Mouse (Mus musculus) left cerebral cortex, postnatal 4 days (tissue): ENCODE measurements around the gene Lrrc74a. TPM values are rescaled to one million over a fixed set of nuclear protein-coding genes. Genes with fewer than 3 reads are reported as not detected.

ENCODE experiments used
- DNase-seq: peaks from one replicate; pipeline ENCODE4 v3.0.0-alpha.2; 2022
- intact Hi-C: fragments of 180-260 bp; cut with DNase I; formaldehyde crosslinking; loops from one replicate; pipeline ENCODE4 v1.15.1; 2025
- total RNA-seq, 2 experiments: library from RNA; stranded (reverse); gene quantifications; 2 replicates each; pipeline ENCODE4 v1.2.3; 2021

Lrrc74a gene
- total RNA-seq, 2 experiments from 2014 or later: not detected

DNA sequence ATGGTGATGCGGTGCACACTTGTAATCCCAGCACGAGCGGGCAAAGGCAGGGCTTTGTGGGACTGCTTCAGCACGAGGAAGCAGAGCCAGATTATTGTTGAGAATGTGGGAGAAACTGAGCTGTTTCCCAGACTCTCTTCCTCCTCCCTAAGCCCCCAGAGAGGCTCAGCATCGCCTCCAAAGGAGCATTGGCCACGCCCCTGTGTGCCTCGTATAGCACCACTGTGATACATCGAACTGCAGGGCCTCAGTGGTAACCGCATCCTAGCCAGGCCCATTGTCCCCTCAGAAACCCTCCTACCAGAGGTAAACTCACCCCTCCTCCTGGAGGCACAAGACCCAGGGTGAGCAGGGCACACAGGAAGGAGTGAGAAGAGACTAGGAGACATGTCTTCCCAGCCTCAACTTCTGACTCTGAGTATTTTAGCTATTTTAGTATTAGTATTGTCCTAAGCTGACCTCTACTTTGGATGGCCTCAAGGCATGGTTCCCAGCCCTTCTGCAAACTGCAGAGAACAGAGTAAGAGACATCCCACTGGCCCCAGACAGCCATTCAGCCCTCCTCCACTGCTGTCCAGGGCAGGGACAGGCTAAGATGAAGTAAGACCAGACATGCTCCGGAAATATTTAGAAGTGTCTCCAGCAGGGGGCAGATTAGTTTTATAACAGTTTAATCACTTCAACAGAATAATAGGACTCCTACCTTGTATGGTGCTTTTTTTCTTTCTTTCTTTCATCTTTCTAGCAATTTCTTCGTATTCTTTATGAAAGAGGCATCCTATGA, 45.2 kb downstream of the Lrrc74a start:
- intact Hi-C loops: no loop called here
- DNase-seq: no peak

DNA sequence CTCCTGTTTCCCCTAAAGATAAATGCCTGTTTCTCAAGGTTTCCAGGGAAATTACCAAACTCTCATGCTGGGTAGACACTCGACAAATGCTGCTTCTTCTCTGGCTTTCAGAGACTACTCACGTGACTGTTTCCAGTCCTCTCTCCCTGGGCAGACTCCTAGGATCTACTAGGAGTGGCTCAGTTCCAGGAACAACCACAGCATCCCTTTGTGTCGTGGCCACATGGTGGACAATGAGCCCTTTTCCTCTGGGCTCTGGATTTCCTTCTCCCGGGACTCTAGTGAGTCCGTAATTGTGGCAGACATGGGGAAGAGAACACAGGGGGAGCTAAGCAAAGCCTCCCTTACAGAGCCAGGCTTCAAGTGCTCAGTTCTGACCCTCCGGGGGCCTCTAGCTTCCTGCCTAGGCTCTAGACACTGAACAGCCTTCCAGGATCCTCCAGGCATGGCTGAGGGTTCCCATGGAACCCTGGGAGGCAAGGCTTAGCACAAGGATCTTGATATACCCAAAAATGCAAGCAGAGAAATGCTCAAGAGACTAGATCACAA, 47.6 kb downstream of the Lrrc74a start:
- no peak for DNase-seq
- intact Hi-C loops: no loop called here

DNA sequence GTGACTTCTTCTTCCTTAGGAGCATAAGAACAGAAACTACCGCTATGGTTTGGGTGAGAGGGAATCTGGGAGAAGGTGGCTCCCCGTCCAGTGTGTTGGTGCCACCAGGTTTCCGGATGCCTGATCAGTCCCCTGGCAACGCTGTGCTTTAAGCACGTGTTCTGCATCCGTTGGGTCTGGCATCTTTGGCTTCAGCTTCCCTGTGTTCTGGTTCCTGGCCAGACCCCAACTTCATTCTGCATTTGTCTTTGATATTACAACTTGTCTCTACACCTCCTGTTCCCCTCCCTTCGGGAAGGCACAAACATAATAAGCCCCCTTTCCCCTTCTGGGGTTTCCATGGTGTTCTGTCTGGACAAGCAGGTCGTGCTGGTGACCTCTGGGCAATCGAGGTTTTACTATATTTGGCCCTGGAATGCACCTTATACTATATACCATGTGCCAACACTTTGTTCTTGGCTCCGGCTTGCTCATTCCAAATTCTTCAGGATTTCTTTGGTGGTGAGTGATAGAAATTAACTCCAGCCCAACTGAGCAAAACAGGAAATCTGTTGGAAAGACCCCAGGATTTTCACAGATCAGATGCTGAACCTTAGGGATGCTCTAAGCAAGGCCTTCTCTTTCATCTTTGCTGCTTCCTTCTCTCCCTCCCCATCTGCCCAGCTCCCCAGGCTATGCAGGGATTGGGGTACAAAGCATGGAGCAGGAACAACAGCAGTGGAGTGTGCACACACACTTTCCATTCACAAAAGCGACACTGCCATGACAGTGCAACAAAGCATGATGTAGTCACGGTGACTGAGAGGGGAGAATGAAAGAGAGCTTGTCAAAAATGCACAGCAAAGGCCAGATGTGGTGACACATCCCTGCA, 52.2 kb downstream of the Lrrc74a start:
- intact Hi-C loops: no loop called here
- peak; percentile 68 for DNase-seq

DNA sequence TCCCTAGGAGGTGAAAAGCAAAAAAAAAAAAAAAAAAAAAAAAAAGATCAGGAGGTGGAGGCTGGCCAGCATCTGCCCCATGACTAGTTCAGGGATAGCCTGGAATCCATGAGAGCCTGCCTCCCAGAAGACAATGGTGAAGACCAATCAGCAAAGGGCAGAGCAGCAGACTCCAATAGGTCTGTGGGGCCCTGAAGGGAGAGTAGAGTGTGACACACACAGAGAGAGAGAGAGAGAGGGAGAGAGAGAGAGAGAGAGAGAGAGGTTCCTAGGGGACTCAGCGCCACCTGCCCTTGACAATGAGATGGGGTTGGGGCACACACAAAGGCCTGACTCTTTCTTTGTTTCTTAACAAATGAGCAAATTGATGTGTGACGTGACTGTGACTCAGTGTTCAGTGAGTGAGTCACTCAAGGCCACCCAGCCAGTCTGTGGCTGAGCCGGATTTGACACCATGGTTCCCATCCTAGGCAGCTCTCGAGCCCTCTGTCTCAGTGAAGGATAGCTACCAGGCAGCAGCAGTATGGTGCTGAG, 52.9 kb downstream of the Lrrc74a start:
- DNase-seq: no peak
- intact Hi-C loops: no loop called here

DNA sequence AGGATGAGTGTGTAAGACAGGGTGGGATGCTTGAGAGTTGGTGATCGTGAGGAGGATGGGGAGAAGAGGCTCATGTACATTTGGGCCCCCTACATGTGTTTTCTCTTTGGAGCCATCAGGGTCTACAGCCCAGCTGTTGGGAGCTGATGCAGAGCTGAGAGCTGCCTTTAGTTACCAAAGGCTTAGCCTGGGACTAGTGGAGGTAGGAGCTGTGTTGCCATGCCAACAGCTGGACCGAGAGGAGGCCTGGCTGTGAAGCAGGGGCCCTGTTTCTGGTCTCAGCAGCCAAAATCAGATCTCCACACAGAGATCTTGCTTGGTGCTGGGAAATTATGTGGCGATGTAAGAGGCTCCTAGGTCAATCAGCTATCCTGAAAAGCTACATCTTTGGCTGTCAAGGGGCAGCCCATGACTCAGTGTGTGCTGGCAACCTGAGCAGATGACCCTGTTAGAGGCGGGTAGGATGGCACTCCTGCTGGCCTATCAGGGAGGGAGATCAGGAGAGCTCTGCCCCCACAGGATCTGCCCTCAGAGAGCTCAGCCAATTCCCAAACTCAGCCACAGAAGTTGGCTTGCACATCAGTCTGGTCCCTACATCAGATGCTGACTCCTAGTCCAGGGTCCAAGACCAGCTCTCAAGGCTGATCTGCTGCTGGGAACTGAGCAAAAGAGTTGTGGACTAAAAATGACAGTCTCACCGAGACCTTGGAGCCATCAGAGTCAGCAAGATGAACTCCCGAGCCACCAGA, 56.1 kb downstream of the Lrrc74a start:
- intact Hi-C loops: no loop called here
- DNase-seq: no peak

DNA sequence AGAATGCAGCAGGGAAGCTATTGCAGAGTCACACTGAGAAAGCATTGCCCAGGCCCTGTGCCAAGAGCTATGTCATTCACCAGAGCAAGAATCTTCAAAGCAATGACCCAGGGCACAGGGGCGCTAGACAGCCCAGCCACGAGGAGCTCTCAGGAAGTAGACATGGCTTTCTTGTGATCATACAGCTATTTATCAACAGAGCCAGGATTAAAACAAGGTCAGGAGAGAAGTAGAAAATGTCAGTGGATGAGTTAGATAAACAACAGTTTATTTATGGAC, 56.6 kb downstream of the Lrrc74a start:
- DNase-seq: peak; percentile 75
- intact Hi-C loops: no loop called here

DNA sequence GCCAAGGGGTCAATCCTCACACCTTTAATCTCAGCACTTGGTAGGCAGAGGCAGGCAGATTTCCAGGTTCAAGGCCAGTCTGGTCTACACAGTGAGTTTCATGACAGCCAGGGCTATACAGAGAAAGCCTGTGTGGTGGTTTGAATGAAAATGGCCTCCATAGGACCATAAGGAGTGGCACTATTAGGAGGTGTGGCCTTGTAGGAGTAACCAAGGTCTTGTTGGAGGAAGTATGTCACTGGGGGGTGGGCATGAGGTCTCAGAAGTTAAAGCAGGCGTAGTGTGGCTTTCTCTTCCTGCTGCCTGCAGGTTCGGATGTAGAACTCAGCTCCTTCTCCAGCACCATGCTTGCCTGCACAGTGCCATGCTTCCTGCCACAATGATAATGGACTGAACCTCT, 57.8 kb downstream of the Lrrc74a start:
- intact Hi-C loops: no loop called here

DNA sequence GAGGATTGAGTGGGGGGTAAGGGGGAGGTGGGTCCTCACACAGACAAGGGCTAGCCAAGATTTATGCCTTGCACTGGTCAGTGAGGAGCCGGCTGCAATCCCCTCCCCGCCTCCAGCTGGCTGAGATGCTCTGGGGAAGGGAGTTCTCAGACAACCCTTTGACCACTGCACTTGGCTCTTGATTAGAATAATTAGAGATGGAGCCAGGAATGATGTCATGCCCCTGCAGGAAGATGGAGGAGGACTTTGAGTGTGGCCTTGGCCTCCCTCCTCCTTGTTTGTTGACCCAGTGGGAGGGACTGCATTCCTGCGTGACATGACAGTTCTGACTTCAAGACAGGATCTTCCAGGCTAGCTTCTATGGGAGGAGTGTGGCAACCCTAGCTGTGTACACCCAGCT, 59.7 kb downstream of the Lrrc74a start:
- intact Hi-C loops: no loop called here

More for the DNA sequence above, 57.8 kb downstream of the Lrrc74a start:
- DNase-seq: no peak

DNA sequence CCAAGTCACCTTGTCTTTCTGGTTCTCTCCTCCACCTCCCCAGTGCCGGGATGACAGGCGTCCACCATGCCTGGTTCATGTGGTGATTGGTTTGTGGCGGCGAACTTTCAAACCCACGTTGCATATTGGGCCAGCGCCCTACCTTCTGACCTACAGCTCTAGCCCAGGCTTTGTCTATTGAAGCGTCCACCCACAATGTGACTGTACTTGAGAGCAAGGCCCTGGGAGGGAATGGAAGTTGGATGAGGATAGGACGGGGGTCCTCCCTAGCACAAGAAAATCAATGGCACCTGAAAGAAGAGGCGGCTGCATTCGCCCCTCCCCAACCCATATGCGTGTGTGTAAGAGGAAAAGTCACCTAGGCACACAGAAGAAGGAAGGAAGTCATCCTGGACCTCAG, 60.2 kb downstream of the Lrrc74a start:
- intact Hi-C loops: no loop called here

More for the DNA sequence above, 59.7 kb downstream of the Lrrc74a start:
- peak; percentile 46 for DNase-seq

DNA sequence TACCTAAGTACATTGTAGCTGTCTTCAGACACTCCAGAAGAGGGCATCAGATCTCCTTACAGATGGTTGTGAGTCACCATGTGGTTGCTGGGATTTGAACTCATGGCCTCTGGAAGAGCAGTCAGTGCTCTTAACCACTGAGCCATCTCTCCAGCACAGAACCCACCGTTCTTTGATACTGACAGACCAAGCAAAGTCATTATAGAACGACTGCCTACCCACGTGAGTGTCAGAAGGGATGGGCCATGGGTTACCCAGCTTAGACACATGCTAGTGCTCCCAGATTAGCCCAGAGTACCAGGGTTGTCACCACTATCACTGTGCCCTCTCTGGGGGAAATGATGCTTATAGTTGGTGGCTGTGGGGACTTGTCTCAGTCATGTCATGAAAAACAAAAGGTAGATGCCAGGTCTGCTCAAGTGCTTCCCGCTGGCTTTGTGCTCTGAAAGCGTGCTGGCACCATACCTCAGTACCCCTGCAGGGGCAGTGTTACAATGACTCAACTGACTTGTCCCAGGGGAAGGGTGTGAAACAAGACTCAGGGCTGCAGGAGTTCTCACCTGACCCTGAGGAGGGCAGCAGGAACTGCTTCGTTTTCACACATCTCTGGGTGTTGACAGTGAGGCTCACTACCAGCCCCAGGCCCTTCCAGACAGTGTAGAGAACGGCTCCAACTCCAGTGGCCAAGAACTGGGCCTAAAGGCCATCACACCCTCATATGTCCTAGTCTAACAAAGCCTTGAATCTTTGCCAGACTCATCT, 61.1 kb downstream of the Lrrc74a start:
- intact Hi-C loops: loop anchor here (5.0 kb wide), 1 partner anchor 127 kb away; no protein-coding TSS in a partner anchor

More for the DNA sequence above, 60.2 kb downstream of the Lrrc74a start:
- DNase-seq: no peak

DNA sequence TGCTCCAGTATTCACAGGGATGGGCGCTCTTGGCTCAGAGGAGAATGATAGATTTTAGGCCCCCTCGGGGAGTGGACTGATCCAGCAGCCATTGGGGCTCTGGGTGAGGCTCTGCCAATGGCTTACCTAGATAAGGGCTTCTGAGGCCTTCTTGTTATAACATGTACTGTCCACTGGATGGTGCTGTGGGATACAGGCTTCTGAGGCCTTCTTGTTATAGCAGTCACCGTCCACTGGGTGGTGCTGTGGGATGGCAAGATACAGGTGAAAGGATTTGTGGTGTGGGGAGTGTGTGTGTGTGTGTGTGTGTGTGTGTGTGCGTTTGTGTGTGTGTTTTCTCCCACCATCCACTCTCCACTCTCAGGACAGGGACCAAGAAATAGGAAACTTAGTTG, 61.7 kb downstream of the Lrrc74a start:
- DNase-seq: peak; percentile 87
- intact Hi-C loops: loop anchor here (5.0 kb wide), 1 partner anchor 126 kb away; no protein-coding TSS in a partner anchor

More for the DNA sequence above, 61.1 kb downstream of the Lrrc74a start:
- DNase-seq: no peak

DNA sequence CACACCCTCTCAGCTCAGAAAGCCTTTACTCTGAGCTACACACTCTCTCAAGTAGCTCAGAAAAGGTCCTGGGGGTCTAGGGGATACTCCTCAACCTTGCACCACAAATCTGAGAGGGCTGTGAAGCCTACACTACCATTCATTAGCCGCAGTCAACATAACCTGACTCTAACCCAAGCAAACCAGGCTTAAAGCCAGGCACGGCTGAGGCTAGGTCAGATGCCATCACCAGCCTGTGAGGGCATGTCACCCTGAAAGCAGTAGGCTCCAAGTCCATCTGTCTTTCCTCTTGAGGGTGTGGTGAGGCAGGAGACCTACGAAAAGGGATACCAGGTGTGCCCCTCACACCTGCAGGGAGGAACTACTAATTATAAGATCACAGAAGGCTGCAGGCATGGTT, 62.2 kb downstream of the Lrrc74a start:
- intact Hi-C loops: loop anchor here (5.0 kb wide), 1 partner anchor 126 kb away; no protein-coding TSS in a partner anchor
- DNase-seq: no peak

DNA sequence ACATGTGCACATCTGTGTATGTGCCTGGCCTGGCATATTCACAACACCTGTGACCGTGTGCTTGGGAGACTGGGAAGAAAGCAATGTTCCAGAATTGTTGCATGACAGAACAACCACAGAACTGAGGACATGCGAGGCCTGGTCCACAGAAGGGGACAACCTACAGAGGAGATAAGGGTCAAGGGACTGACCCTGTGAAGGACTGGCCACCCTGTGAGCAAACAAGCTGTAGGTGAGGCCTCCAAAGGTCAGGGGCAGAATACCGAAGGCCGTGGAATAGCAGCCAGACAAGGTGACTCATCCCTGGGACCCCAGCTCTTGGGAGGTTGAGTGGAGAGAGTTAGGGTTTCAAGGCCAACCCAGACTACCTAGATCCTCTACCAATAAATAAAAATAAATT, 63.6 kb downstream of the Lrrc74a start:
- DNase-seq: no peak
- intact Hi-C loops: loop anchor here (5.0 kb wide), 1 partner anchor 125 kb away; no protein-coding TSS in a partner anchor

DNA sequence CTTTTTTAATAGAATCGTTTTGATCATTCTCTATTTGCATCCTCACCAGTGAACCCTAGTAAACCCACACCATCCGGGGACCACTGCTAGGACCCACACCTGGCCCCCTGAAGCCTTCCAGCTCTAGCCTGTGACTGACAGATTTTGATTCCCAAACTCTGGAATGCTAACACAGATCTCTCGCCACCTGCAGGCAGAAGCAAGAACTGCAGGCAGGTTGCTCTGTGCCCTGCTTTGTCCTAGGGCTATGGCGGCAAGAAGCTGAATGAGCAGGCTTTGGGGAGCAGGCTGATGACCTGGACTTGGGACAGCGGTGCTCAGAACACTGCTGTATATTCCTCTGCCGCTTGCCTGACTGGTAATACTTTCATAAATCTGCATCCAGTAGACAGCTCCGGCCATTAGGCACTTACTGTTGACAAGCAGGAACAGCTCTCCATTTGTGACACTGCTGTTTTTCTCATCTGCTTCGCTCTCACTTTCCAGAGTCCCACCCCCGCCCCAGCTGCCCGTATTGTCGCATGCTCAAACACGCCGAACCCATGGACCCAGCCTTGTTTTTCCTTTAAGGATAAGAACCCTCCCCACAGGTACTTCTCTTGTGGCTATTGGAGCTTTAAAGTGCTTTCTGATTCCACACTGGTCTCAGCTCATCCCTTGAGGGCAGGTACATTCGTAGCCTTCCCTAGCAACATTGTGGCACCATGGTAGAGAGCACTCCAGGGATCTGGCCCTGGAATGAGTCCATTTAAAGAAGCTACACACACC, 64.8 kb downstream of the Lrrc74a start:
- DNase-seq: peak; percentile 90
- intact Hi-C loops: loop anchor here (5.0 kb wide), 1 partner anchor 123 kb away; no protein-coding TSS in a partner anchor

DNA sequence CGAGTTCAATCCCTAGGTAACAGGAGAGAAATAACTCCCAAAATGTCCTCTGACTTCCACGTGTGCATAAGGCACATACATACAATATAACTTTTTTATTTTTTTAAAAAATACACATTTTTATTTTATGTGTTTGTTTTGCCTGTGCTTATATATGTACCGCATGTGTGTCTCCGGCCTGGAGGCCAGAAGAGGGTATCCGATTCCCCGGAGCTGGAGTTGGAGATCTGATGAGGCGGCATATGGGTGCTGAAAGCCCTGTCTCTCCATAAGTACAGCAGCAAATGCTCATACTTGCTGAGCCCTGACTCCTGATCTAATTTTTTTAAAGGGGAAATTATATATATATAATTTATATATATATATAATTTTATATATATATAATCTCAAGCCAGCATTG, 65.6 kb downstream of the Lrrc74a start:
- DNase-seq: no peak
- intact Hi-C loops: loop anchor here (5.0 kb wide), 2 partner anchors 83 to 123 kb away; partner anchors contain the start of gene Irf2bpl

DNA sequence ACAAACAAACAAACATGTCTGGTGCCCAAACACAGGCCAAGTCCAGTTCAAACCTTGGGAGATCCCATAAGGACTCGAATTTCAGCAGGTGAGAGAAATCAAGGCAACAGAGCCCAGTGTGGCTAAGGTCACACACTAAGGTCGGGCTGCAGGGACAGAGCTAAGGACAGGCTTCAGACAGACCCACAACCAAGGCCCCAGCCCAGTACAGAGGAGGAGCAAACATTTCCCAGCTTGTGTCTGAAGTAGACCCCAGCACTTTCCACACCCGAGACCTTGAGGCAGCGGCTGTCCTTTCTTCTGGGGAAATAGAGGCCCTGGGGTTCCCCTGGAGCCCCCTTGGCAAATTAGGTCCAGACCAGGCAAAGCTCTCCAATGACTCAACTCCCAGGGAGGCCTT, 66.2 kb downstream of the Lrrc74a start:
- no peak for DNase-seq
- intact Hi-C loops: loop anchor here (5.0 kb wide), 1 partner anchor 82 kb away; the partner anchor contains the start of gene Irf2bpl

DNA sequence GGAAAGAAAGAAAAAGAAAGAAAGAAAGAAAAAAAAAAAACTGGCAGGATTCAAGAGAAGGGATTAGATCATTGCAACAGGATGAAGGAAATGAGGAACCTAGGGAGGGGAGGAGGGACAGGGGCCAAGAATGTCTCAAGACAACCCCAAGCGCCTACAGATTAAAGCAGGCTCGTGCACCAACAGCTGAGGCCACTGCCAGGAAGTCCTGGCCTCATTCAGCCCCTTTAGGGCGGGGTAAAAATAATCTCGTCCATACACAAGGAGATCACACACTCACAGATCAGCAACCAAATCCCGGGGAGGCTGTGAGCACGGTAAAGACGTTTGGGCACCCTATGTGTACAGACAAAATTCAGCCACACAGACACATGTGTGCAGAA, 66.6 kb downstream of the Lrrc74a start:
- peak; percentile 50 for DNase-seq
- intact Hi-C loops: loop anchor here (5.0 kb wide), 1 partner anchor 82 kb away; the partner anchor contains the start of gene Irf2bpl

DNA sequence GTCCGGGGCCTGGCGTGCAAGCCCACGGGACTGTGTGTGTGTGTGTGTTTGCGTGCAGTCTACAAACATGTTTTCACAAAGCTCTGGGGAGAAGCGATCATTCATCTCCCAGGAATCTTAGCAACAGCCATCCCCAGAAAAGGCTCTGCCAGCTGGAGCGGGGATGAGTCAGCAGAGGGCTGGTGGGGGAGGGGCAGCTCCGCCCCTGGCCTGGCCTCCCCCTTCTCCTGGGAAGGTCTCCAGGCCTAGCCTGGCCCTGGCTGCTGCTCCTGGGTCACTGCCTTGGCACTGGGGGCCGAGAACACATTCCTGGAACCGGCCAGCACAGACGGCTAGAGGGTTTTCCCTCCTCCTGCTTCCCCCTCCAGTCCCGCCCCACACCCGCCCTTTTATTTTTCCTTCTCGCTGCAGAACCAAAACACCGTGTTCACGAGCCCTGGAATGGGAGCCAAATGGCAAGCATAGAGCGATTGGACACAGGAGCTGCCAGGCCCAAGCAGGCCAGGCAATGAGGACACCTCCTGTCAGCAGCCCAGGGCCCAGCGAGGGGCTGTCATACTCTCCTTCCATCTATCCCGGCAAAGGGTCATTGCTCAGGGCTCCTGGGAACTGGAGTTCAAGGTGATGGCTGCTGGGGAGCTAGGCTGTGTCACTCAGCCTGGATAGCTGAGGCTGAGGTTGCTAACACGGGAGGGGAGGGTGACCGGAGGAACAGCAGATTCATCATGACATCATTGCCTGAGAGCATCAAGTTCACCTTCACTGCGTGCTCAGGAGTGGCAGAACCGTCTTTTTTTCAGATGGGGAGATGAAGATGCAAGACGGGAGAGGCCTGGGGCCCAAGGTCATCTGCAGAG, 67.2 kb downstream of the Lrrc74a start:
- intact Hi-C loops: loop anchor here (5.0 kb wide), 1 partner anchor 81 kb away; the partner anchor contains the start of gene Irf2bpl
- DNase-seq: peak; percentile 99
